Mouse (Mus musculus) cerebellum, adult 2 months (tissue): ENCODE data around the gene Abca13.

Source experiments
- CTCF ChIP-seq: fragments of 200-500 bp; IDR thresholded peaks from 2 replicates; pipeline ENCODE4 v1.5.1; 2011; ENCODE audit warnings: low read depth, mild to moderate bottlenecking, control low read depth, low read length, moderate library complexity, borderline replicate concordance; ENCODE audit not compliant: insufficient read depth
- POLR2A ChIP-seq: fragments of 200-500 bp; IDR thresholded peaks from 2 replicates; pipeline ENCODE4 v1.6.1; 2011; ENCODE audit warnings: low read length, control low read depth, borderline replicate concordance; ENCODE audit not compliant: insufficient read depth

- TF ChIP-seq CTCF: no peak
- no peak for TF ChIP-seq POLR2A
Observed at GRCm38 (mm10) chr11:9625812-9626211, 434.1 kb downstream of the Abca13 start.
